Mouse (Mus musculus) lung, postnatal 10 days (tissue): ENCODE data around the gene Tti1.
"Not testable (repeated sequence)": the region's sequence is repeated elsewhere in the genome, so short reads cannot be mapped to it uniquely, and the experiment has no call there.

ENCODE experiments used
- DNase-seq: peaks from one replicate; pipeline ENCODE4 v3.0.0; 2021

The Tti1 gene

DNA sequence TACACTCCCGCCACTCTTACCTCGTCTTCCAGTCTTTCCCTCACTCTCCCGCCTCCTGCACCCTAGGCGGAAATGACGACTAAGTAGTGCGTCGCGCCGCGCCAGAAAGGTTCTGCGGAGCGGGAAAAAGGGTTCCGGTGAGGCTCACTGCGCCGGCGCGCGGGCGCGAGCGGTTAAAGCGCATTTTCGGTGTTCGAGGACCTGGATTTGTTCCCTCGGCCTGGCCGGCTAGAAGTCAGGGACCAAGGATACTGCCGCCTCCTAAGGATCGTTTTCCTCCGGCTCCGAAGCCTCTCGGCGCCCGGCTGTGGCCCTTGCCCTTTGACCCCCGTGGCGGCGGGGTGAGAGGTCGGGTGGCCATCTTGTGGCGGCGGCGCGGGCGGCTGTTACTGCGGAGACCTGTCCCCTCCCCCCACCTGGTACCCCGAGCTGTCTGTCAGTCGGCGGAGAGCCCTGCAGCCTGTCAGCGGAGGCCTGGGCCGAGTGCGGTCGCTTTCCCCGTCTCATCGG lies at the start of gene Tti1, which contains the start of gene Rprd1b:
Gene Tti1 (minus strand): TSS at position 80 of the 510 bp plus-strand sequence.
Gene Rprd1b (plus strand): TSS at position 144 of the 510 bp plus-strand sequence.
- DNase-seq: peak; percentile 96

DNA sequence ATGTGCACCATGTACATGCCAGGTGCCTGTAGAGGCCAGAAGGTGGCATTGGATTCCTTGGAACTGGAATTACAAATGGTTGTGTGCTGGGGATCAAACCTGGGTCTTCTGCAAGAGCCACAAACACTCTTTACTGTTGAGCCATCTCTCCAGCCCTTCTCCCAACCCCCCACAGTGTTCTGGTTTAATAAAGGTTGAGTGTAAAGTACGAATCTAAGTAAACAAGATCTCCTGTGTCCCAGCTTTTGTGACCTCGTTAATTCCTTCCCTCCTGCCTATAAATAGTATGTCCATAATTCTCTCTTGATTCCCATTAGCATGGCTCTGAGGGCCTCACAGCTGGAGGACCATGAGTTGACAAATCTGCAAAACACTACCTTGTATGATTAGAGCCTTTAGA lies 49.7 kb upstream of the Tti1 start:
- no peak for DNase-seq

DNA sequence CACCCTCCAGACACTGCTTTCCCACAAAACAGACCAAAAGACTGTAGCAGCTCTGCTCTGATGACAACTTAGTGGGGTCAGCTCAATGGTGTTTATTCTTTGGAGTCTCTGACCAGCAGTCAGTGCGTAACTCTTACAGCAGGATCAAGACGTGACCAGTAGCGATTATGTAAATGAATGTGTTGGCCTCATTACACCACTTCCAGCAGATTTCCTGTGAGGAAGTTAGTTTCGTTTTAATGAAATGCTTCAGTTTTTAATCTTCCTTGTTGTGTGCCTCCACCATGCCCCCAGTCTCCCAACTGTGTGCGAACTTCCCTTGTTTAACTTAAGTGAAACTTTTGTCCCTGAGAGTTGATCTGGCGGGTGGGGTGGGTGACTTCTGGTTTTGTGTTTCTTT lies 48.5 kb upstream of the Tti1 start:
- no peak for DNase-seq

DNA sequence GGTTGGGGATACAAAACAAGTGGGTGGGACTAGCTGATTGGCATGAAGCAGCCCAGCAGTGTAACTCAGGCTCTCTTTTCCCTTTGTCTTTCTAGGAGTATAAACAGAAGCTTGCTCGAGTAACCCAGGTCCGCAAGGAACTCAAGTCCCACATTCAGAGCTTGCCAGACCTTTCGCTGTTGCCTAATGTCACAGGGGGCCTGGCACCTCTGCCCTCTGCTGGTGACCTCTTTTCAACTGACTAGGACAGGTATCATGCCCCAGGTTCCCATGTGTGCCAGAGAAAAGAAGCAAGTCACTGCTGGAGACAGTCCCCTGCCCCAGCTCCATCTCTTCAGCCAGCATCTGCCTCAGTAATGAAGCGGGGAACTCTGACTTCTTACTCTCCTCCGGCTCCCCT lies 46.6 kb upstream of the Tti1 start:
- DNase-seq: no peak

DNA sequence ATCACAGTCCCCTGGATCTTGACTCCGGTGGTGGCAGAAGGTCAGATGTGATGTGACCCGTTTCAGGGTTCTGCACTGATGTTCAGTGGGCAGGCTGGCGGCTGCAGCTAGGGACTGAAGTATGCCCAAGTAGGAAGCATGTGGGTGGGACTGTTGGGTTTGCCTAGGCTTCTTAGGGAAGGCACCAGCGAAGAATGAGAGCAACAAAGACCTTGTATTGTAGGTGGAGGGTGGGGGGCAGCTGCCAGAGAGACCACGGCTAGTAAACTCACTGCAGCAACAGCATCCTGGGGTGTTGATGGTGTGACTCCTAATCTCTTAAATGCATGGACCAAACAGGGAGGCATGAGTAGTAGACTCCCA lies 43.4 kb upstream of the Tti1 start:
- DNase-seq: no peak

DNA sequence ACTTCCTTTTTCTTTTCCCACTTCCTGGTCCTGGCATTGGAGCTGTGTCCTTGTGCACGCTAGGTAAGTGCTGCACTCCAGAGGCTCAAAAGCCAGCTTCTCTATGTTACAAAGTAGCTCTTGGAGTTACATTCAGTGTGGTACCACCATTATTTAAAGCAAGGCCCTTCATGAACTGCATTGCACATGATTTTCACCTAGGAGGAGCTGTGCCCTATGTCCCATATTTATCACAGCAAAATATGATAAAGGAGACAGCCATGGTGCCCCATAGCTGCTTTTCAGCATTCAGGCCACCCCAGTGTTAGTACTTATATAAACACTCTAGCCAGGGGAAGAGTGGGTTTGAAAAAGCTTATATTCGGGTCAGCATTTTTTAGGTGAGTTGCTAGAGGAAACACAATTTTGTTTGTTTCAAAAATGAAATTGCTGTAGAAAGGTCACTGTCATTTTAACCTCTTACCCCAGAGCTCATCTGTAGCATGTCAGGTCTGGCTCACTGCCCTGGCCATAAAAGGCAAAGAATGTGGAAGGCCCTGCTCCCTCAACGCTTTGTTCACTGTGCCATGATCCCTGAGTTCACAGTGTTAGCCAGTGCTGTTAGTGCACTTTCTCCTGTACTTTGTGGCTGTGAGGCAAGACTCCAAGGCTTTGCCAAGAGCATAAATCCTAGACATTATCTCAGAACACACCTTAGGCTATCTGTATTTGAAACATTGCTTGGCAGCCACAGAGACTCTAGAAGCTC lies 42.8 kb upstream of the Tti1 start:
- peak; percentile 27 for DNase-seq

DNA sequence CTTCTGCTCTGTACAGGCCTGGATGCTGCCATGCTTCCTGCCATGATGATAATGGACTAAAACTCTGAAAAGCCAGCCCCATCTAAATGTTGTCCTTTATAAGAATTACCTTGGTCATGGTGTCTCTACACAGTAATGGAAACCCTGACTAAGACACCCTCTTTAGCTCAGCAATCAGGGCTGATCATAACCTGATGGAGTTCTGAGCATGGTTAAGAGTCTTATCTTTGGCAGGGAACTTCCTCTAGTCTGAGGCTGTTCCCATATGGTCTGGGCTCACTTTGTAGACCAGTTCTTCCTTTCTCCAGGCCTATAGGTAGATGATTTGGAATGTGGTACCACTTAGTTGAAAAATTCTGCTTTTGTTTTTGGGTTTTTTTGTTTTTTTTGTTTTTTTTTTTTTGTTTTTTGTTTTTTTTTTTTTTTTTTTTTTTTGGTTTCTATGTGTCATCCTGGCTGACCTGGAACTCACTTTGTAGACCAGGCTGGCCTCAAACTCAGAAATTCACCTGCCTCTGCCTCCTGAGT lies 40.3 kb upstream of the Tti1 start:
- DNase-seq: no peak

DNA sequence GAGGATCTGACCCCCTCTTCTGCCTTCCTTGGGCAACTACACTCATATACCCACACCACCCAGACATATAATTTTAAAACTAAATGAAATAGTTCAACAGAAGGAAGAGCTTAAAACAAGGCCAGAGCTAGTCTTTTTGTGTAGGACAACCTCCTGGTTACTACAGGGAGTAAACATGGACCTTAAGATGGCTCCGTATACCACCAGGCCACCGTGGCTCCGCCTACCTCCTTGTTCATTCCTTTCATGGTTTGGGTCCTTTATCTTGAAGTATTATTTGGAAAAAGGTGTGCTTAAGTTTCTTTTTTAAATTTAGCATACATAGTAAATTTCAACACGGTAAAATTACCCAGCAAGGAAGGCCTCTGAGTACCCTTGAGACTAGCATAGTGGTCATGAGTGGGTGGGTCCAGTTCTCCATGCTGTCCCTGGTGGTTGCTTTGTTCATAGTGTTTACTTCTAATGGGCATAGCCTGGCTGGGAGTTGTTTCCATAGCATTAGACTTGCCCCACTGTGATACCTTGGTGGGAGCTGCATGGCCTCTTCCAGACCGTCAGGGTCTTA lies 39.1 kb upstream of the Tti1 start:
- peak; percentile 27 for DNase-seq

DNA sequence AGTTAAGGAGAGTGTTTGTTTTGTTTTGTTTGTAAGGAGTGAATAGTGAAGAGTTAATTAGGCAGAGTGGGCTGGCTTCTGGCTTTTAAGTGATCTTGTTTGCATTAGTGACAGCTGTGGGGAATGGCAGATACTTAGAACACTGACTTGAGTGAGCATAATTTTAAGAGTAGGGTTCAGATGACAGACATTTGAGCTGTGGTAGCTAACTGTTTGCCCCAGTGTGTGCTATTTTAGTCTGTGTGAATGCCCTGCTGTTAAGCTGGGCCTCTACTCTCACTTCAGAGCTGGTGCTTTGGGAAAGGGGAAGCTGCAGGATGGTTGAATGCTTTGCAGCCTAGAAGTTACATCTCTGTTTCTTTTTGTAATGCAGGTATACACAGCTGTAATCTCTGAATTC lies 38.2 kb upstream of the Tti1 start:
- DNase-seq: no peak

DNA sequence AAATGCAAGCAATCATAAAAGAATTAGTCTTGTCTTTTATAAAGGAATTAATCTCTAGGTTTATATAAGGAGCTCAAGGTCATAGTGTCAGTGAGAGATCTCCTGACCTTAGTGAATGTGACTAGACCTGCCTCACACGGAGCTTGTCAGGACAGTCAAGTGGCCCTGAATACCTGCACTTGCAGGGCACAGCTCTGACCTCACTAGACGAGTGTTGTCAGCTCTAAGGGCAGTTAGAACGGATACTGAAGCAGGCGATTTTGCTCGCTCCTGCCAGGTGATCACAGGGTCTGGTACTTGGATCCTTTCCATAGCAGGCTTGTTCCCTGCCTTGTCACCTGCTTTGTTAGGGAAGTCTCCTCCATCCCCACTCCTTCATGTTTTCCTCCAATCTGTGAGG lies 36.8 kb upstream of the Tti1 start:
- DNase-seq: no peak

DNA sequence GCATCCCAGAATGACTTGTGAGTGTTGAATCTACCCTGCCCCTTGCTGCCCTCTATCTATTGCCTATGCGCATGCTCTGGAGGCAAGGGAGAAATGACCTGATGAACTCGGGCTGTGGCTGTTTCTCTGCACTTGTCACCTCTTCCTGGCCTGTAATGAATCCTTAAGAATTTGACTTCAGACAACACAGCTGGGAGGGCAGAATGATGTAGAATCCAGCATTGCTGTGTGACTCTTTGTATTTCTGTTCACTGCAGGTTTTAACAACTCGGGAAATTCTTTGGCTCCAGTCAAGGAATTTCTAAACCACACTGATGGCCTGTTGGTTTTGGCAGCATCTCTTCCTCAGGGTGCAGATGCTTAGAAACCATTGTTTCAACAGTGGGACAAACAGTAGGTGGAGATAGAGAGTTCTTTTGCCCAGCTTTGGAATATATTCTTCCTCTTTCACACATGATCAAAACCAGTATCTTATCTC lies 36.4 kb upstream of the Tti1 start:
- peak; percentile 62 for DNase-seq

DNA sequence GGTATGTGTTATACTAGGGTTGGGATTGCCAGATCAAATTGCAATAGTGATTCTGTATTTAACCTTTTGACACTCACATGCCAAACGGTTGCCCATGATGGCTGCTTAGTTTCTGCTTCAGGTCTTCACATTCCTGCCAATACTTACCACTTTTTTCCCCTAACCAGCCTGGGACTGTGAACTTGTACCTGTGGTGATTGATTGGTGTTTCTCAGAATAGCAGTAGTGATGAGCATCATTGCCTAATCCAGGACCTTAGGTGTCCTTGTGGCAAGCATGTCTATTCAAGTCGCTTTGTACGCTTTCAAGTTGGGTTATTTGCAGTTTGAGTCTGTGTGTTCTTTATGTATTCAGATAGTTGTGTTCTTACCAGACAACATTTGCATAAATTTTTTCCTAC lies 34.8 kb upstream of the Tti1 start:
- no peak for DNase-seq

DNA sequence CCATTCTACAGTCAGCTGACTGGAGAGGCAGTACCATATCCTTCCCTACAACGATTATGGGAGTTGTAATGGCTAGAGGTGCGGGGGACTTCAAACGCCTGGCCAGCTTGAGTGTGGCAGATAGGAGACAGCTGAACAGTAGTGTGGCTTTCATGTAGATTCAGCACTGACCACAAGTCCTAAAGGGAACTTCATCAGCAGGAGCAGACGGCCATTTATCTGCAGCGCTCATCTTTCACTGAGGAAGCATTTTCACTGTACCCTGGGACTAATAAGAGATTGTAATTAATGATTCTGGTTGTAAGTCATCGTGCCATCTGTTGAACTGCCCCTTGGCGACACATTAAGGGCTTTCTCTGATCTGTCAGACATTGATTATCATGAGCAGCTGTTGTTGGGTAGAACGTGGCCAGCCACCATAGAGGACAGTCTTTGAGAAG lies 31.5 kb upstream of the Tti1 start:
- peak; percentile 31 for DNase-seq

DNA sequence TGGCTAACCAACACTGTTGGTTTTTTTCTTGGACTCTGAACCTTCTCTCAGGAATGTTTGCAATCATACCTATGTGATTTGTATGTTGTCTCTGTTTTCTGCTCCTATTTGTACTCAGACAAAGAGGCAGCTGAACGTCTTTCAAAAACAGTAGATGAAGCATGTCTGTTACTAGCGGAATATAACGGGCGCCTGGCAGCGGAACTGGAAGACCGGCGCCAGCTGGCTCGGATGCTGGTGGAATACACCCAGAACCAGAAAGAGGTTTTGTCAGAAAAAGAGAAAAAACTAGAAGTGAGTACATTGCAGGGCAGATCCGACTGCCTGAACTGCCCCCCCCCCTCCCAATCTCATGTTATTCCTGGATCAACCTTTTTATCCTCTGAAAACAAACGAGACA lies 30.3 kb upstream of the Tti1 start:
- DNase-seq: peak; percentile 74

DNA sequence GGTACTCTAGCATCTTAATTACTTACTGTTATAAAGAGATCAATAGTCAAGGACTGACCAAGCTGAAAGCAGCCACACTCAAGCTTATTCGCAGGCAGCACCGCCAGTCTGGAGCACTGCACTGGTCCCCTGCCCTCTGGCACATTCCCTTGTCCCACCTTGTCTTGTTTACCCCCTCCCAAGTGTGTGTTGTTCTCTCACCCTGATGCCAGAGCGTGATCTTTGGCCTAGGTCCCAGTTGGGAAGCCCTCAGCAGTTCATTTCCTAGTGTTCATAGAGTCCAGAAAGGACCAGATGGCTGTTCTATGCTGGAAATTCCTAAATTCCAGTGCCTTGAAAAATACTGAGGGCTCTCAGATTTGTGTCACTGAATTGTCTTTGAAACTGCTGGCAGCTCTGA lies 28.8 kb upstream of the Tti1 start:
- peak; percentile 25 for DNase-seq

DNA sequence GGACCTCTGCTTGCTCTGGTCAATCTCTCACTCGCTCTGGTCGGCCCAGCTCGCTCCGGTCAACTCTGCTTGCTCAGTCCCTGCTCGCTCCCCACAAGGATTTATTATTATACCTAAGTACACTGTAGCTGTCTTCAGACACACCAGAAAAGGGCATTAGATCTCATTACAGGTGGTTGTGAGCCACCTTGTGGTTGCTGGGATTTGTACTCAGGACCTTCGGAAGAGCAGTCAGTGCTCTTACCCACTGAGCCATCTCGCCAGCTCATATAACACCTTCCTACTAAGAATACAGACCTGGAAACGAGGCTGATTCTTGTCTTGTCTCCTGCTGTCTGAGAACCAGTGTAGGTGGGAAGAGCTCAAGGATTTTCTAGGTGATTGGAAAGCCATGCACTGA lies 27.1 kb upstream of the Tti1 start:
- DNase-seq: not testable (repeated sequence)

DNA sequence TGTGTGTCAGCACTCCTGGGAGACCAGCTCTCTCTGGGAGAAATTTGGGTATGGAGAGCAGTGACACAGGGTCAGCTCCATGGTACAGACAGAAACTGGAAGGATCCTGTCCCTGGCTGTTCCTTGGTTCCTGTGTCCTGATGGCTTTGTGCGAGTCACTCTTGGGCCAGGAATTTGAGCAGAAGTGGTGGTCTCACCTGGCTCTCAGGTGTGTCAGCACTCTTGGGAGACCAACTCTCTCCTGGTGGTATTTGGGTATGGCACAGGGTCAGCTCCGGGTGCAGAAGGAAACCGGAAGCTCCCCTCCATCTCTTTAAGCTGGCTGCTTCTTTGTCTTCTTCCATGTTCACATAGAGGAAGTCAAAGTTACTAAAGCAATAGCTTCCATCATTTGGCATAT lies 26.4 kb upstream of the Tti1 start:
- DNase-seq: no peak

DNA sequence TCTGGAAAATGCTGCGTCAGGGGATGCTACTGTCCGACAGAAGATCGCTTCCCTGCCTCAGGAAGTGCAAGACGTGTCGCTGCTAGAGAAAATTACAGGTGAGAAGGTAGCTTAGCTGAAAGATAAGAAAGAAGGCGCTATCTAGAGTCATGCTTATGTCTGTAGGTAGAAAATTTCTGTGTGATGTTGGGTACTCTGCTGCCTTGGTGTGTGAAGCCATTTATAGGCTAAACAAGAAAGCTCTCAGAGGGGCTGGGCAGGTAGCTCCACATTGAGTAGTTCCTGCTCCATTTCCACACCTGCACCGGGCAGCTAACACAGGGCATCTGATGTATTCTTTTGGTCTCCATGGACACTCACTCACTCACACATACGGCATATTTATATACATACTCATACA lies 21.9 kb upstream of the Tti1 start:
- DNase-seq: no peak

DNA sequence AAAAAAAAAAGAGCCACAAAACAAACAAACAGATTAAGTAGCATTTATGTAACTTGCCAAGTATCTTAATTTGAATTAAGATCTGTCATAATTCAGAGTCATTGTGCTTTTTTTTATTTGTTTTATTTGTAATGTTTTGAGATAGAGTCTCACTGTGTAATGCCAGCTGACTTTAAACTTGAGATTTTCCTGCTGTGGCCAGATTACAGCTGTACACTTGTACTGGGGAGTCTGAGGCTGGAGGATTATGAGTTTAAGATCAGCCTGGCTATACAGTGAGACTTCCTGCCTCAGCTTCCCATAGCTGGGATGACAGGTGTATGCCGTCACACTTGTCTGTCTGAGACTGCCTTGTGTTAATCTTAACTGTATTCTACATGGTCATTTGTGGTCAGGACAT lies 20.5 kb upstream of the Tti1 start:
- no peak for DNase-seq

DNA sequence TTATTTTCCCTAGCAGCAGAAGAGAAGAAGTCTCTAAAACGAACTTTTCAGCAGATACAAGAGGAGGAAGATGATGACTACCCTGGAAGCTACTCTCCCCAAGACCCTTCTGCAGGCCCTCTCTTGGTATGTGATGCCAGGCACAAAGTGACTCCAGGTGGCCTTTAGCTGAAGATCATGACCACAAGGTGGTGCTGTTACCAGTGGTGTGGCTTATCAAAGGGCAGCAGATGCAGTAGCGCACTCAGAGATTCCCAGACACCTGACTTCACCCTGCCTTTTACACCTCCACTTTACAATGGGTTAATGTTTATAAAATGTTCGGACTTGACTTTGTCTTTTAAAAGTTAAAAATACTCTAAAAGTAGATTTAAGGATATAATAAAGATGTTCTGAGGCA lies 19.7 kb upstream of the Tti1 start:
- DNase-seq: peak; percentile 70

DNA sequence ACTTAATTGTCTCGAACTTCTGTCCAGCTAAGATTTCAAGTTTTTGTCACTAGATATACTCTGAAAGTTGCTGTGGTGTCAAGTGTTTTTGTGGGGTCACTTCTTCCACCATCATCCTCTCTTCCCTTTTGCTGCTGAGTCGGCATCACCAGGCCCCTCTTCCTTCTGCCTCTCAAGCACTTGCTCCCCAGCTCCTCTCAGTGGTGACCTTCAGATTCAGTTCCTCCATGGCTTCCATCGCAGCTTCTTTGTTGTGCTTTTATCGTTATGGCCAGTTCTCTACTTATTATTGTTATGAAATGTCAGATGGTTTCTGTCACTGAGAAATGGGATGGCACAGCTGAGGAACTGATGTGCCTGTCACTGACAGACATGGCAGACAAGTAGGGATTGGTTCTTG lies 18.0 kb upstream of the Tti1 start:
- DNase-seq: no peak

DNA sequence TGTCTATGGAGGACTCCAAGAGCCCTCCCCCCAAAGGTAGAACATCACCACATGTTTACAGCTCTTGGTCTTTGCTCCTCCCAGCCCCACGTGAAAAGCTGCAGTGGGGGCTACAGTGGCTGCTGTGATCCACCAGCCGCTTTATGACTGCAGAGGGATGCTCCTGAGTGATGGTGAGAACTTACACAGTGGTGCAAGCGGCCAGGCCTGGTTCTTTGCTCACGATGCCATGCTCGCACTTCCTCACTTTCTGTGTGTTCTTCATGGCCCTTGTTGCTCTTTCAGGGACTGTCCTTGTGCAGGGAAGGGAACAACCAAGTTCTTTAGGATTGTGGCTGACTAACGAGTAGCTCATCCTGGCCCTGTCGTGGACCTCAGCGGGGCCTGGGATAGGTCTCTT lies 15.3 kb upstream of the Tti1 start:
- DNase-seq: no peak

DNA sequence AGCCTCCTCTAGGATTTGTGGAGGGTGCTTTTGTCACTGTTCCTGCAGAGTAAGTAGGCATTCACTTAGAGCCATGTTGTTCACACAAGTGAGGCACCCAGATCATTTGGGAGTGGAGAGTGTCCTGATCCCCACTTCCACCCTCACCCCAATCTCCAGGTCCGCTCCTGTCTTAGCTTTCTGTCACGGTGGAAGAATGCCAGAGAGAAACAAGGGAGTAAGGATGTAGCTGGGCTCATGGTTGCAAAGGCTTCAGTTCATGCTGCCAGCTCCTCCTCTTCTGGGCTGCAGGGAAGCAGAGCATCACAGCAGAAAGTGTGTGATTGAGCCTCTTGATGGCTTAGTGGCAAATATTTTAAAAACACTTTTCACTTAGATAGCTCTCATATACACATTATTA lies 12.2 kb upstream of the Tti1 start:
- no peak for DNase-seq

DNA sequence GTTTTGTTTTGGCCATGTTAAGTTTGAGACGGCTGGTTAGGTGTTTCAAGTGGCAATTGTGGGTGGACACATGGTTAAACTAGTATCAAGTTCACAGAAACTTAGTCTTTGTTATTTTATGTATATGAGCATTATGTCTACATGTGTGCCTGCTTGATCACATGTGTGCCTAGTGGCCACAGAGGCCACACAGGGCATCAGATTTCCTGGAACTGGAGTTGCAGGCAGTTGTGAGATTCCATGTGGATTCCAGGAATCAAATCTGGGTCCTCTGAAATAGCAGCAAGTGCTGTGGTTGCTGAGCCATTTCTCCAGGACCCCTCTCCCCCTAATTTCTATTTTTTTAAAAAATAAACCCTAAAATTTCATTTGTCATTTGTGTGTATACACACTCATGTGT lies 11.4 kb upstream of the Tti1 start:
- DNase-seq: no peak
